Mouse (Mus musculus) brain, embryonic 14.5 days (tissue): Measurements from ENCODE around the gene Lrrc20.
"Not testable (repeated sequence)": the region's sequence is repeated elsewhere in the genome, so short reads cannot be mapped to it uniquely, and the experiment has no call there.

Source experiments
- CTCF ChIP-seq: fragments of 200-500 bp; IDR thresholded peaks from 2 replicates; pipeline ENCODE4 v1.5.1; 2012; ENCODE audit warnings: inconsistent platforms, mild to moderate bottlenecking, moderate library complexity, borderline replicate concordance; ENCODE audit not compliant: insufficient read depth, insufficient read length; ENCODE audit errors: extremely low read depth
- POLR2A ChIP-seq: fragments of 200-500 bp; IDR thresholded peaks from 2 replicates; pipeline ENCODE4 v1.6.1; 2012; ENCODE audit warnings: mild to moderate bottlenecking, inconsistent platforms, borderline replicate concordance; ENCODE audit not compliant: poor library complexity, insufficient read depth, insufficient read length, severe bottlenecking; ENCODE audit errors: extremely low read depth

DNA sequence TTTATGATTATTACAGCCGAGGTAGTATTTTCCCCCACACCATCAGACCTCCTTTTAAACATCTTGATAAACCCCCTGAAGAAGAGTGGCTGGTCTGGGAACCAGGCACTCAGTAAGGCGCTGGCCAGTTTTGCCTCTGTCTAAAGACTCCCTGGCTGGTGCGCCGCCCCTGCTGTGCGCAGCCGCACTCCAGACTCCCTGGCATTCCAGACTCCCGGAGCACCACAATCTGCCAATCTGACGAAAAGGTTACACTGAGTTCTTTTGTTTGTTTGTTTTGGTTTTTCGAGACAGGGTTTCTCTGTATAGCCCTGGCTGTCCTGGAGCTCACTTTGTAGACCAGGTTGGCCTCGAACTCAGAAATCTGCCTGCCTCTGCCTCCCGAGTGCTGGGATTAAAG, 129.8 kb downstream of the Lrrc20 start:
- not testable (repeated sequence) for TF ChIP-seq CTCF, POLR2A
